Mouse (Mus musculus): ENCODE results near the gene Themis2. TPM values are rescaled to one million over a fixed set of nuclear protein-coding genes. Genes with fewer than 3 reads are reported as not detected.
A peak's percentile ranks its signal among the peaks of the same experiment; 100 is the strongest.

The Themis2 gene
- polyA plus RNA-seq, 1 experiment from 2014 or later: 1.2 TPM

GRCm38 (mm10) chr4:132805146-132805545, 9.0 kb upstream of the Themis2 start:
- Histone ChIP-seq H3K4me2 (ENCODE audit: low read length) (no peak overlapping the region), H3K27me3 (ENCODE audit: control insufficient read depth, insufficient read depth, low read length) (no peaks in the 10 kb centered on the region), H3K4me1 (ENCODE audit: control insufficient read depth in 2 of 2, insufficient read depth in 2 of 2, low read length in 2 of 2) (peaks cover 8 to 15% of the 10 kb centered on the region in 2 experiments), H3K27ac (replicated peaks in 1 of 2; ENCODE audit: control insufficient read depth in 1 of 2, insufficient read depth in 1 of 2, low read depth in 2 of 2, low read length in 2 of 2) (no peak overlapping the region), H3K36me3 (ENCODE audit: control insufficient read depth, insufficient read depth, low read length) (no peaks in the 10 kb centered on the region), H3K9me3 (ENCODE audit: control insufficient read depth, low read length) (no peaks in the 10 kb centered on the region; the same call in 1 of the 2 replicates), H3K9ac (ENCODE audit: low read length) (no peak overlapping the region), H3K4me3 (ENCODE audit: control insufficient read depth in 1 of 2, insufficient read depth in 1 of 2, low read depth in 1 of 2, low read length in 2 of 2) (no peak overlapping the region)
- 73% methylated on average over 5 of the region's 5 CpGs for WGBS
- ATAC-seq (ENCODE audit: insufficient number of reproducible peaks, insufficient read depth, low FRiP score, low read depth): no peak

GRCm38 (mm10) chr4:132804331-132804730, 8.1 kb upstream of the Themis2 start:
- H3K4me3 ChIP-seq (ENCODE audit: control insufficient read depth in 1 of 2, insufficient read depth in 1 of 2, low read depth in 1 of 2, low read length in 2 of 2): no peak overlapping the region
- no peak for ATAC-seq (ENCODE audit: insufficient number of reproducible peaks, insufficient read depth, low FRiP score, low read depth)
- peaks cover 8 to 15% of the 10 kb centered on the region in 2 experiments for H3K4me1 ChIP-seq (ENCODE audit: control insufficient read depth in 2 of 2, insufficient read depth in 2 of 2, low read length in 2 of 2)
- no peak overlapping the region for H3K27ac ChIP-seq (replicated peaks in 1 of 2; ENCODE audit: control insufficient read depth in 1 of 2, insufficient read depth in 1 of 2, low read depth in 2 of 2, low read length in 2 of 2)
- no peaks in the 10 kb centered on the region for H3K36me3 ChIP-seq (ENCODE audit: control insufficient read depth, insufficient read depth, low read length)
- 94% methylated on average over 6 of the region's 6 CpGs for WGBS
- no peaks in the 10 kb centered on the region for H3K27me3 ChIP-seq (ENCODE audit: control insufficient read depth, insufficient read depth, low read length)
- no peak overlapping the region for H3K9ac ChIP-seq (ENCODE audit: low read length)
- no peaks in the 10 kb centered on the region for H3K9me3 ChIP-seq (ENCODE audit: control insufficient read depth, low read length)
- H3K4me2 ChIP-seq (ENCODE audit: low read length): no peak overlapping the region

- no peak overlapping the region for H3K27ac ChIP-seq (replicated peaks in 1 of 2; ENCODE audit: control insufficient read depth in 1 of 2, insufficient read depth in 1 of 2, low read depth in 2 of 2, low read length in 2 of 2)
- H3K4me3 ChIP-seq (ENCODE audit: control insufficient read depth in 1 of 2, insufficient read depth in 1 of 2, low read depth in 1 of 2, low read length in 2 of 2): no peak overlapping the region
- peaks cover 8 to 15% of the 10 kb centered on the region in 2 experiments for H3K4me1 ChIP-seq (ENCODE audit: control insufficient read depth in 2 of 2, insufficient read depth in 2 of 2, low read length in 2 of 2)
- ATAC-seq (ENCODE audit: insufficient number of reproducible peaks, insufficient read depth, low FRiP score, low read depth): no peak
- H3K9me3 ChIP-seq (ENCODE audit: control insufficient read depth, low read length): no peaks in the 10 kb centered on the region
- no peaks in the 10 kb centered on the region for H3K36me3 ChIP-seq (ENCODE audit: control insufficient read depth, insufficient read depth, low read length)
- 96% methylated on average over 7 of the region's 7 CpGs for WGBS
- no peaks in the 10 kb centered on the region for H3K27me3 ChIP-seq (ENCODE audit: control insufficient read depth, insufficient read depth, low read length)
- no peak overlapping the region for H3K9ac ChIP-seq (ENCODE audit: low read length)
- no peak overlapping the region for H3K4me2 ChIP-seq (ENCODE audit: low read length)
Measured at GRCm38 (mm10) chr4:132803876-132804275, 7.7 kb upstream of the Themis2 start.

GRCm38 (mm10) chr4:132803212-132803611, 7.0 kb upstream of the Themis2 start:
- Histone ChIP-seq H3K27ac (replicated peaks in 1 of 2; ENCODE audit: control insufficient read depth in 1 of 2, insufficient read depth in 1 of 2, low read depth in 2 of 2, low read length in 2 of 2) (no peak overlapping the region), H3K27me3 (ENCODE audit: control insufficient read depth, insufficient read depth, low read length) (no peaks in the 10 kb centered on the region), H3K9me3 (ENCODE audit: control insufficient read depth, low read length) (no peaks in the 10 kb centered on the region), H3K9ac (ENCODE audit: low read length) (no peak overlapping the region), H3K4me1 (ENCODE audit: control insufficient read depth in 2 of 2, insufficient read depth in 2 of 2, low read length in 2 of 2) (peaks cover 4 to 10% of the 10 kb centered on the region in 2 experiments), H3K4me2 (ENCODE audit: low read length) (no peak overlapping the region), H3K4me3 (ENCODE audit: control insufficient read depth in 1 of 2, insufficient read depth in 1 of 2, low read depth in 1 of 2, low read length in 2 of 2) (no peak overlapping the region), H3K36me3 (ENCODE audit: control insufficient read depth, insufficient read depth, low read length) (no peaks in the 10 kb centered on the region)
- WGBS: 81% methylated on average over 5 of the region's 5 CpGs
- no peak for ATAC-seq (ENCODE audit: insufficient number of reproducible peaks, insufficient read depth, low FRiP score, low read depth)

- no peak overlapping the region for H3K9ac ChIP-seq (ENCODE audit: low read length)
- H3K4me3 ChIP-seq (ENCODE audit: control insufficient read depth in 1 of 2, insufficient read depth in 1 of 2, low read depth in 1 of 2, low read length in 2 of 2): no peak overlapping the region
- no peaks in the 10 kb centered on the region for H3K27me3 ChIP-seq (ENCODE audit: control insufficient read depth, insufficient read depth, low read length)
- ATAC-seq (ENCODE audit: insufficient number of reproducible peaks, insufficient read depth, low FRiP score, low read depth): no peak
- no peaks in the 10 kb centered on the region for H3K36me3 ChIP-seq (ENCODE audit: control insufficient read depth, insufficient read depth, low read length)
- no peak overlapping the region for H3K4me2 ChIP-seq (ENCODE audit: low read length)
- WGBS: 68% methylated on average over 16 of the region's 16 CpGs
- H3K27ac ChIP-seq (replicated peaks in 1 of 2; ENCODE audit: control insufficient read depth in 1 of 2, insufficient read depth in 1 of 2, low read depth in 2 of 2, low read length in 2 of 2): peak overlapping the region; percentile 10 to 39; a peak in 1 of 4 replicates
- 0 out of 4 replicates have a peak, but pooled peaks cover 2 to 4% of the 10 kb centered on the region in 2 experiments for H3K4me1 ChIP-seq (ENCODE audit: control insufficient read depth in 2 of 2, insufficient read depth in 2 of 2, low read length in 2 of 2)
- H3K9me3 ChIP-seq (ENCODE audit: control insufficient read depth, low read length): no peaks in the 10 kb centered on the region
Measured at GRCm38 (mm10) chr4:132802171-132802637, 6.0 kb upstream of the Themis2 start.

- ATAC-seq (ENCODE audit: insufficient number of reproducible peaks, insufficient read depth, low FRiP score, low read depth): no peak
- 86% methylated on average over 18 of the region's 18 CpGs for WGBS
- Histone ChIP-seq H3K36me3 (ENCODE audit: control insufficient read depth, insufficient read depth, low read length) (no peaks in the 10 kb centered on the region), H3K9ac (ENCODE audit: low read length) (no peak overlapping the region), H3K27ac (replicated peaks in 1 of 2; ENCODE audit: control insufficient read depth in 1 of 2, insufficient read depth in 1 of 2, low read depth in 2 of 2, low read length in 2 of 2) (0 out of 4 replicates have a peak overlapping the region, but pooled peaks of 1 of the 2 experiments have one; percentile 10), H3K9me3 (ENCODE audit: control insufficient read depth, low read length) (no peaks in the 10 kb centered on the region), H3K4me1 (ENCODE audit: control insufficient read depth in 2 of 2, insufficient read depth in 2 of 2, low read length in 2 of 2) (0 out of 4 replicates have a peak, but pooled peaks cover 2 to 4% of the 10 kb centered on the region in 2 experiments), H3K4me3 (ENCODE audit: control insufficient read depth in 1 of 2, insufficient read depth in 1 of 2, low read depth in 1 of 2, low read length in 2 of 2) (no peak overlapping the region), H3K4me2 (ENCODE audit: low read length) (no peak overlapping the region), H3K27me3 (ENCODE audit: control insufficient read depth, insufficient read depth, low read length) (no peaks in the 10 kb centered on the region)
Measured at GRCm38 (mm10) chr4:132801176-132802077, 5.2 kb upstream of the Themis2 start.

- H3K4me1 ChIP-seq (ENCODE audit: control insufficient read depth in 2 of 2, insufficient read depth in 2 of 2, low read length in 2 of 2): peaks cover 3 to 5% of the 10 kb centered on the region in 2 experiments; a peak in 2 of 4 replicates
- H3K9me3 ChIP-seq (ENCODE audit: control insufficient read depth, low read length): no peaks in the 10 kb centered on the region
- H3K27ac ChIP-seq (replicated peaks in 1 of 2; ENCODE audit: control insufficient read depth in 1 of 2, insufficient read depth in 1 of 2, low read depth in 2 of 2, low read length in 2 of 2): no peak overlapping the region
- no peak overlapping the region for H3K4me3 ChIP-seq (ENCODE audit: control insufficient read depth in 1 of 2, insufficient read depth in 1 of 2, low read depth in 1 of 2, low read length in 2 of 2)
- 67% methylated on average over 4 of the region's 4 CpGs for WGBS
- no peaks in the 10 kb centered on the region for H3K36me3 ChIP-seq (ENCODE audit: control insufficient read depth, insufficient read depth, low read length)
- H3K27me3 ChIP-seq (ENCODE audit: control insufficient read depth, insufficient read depth, low read length): peaks cover 10% of the 10 kb centered on the region
- no peak for ATAC-seq (ENCODE audit: insufficient number of reproducible peaks, insufficient read depth, low FRiP score, low read depth)
- H3K4me2 ChIP-seq (ENCODE audit: low read length): no peak overlapping the region
- H3K9ac ChIP-seq (ENCODE audit: low read length): no peak overlapping the region
Measured at GRCm38 (mm10) chr4:132799845-132800244, 3.7 kb upstream of the Themis2 start.
